27 mouse cellular contexts compared by ENCODE assay signal in genomic region chr6:34216450-34217319, GRCm38 (mm10). TPM values are rescaled to one million over a fixed set of nuclear protein-coding genes. Genes with fewer than 3 reads are reported as not detected.
DNase-seq lines count a peak whose midpoint lies in the region; ATAC-seq lines count a peak whose summit lies in the region.
"Had no signal": no experiment of that assay in that cellular context is flagged by ENCODE, and none has a peak within 500 bp of the region (broad histone marks: within the 10 kb centered on the region; RNA-seq: fewer than 3 reads in every experiment).

No protein-coding gene starts in this region.

- H3K4me1 ChIP-seq in heart, embryonic 13.5 days, result peaks cover 23% of the 10 kb centered on the region
- 0 out of 2 replicates have a peak, but pooled peaks cover 3% of the 10 kb centered on the region for H3K4me1 ChIP-seq in hindbrain, embryonic 14.5 days (replicated peaks; ENCODE audit: control insufficient read depth, insufficient read depth, low read length)
- H3K4me1 ChIP-seq in hindbrain, embryonic 12.5 days, result peaks cover 3% of the 10 kb centered on the region; the same call in 1 of the 2 replicates
- no peaks in the 10 kb centered on the region; the same call in 1 of the 2 replicates for H3K4me1 ChIP-seq in neural tube, embryonic 15.5 days
- H3K4me1 ChIP-seq: embryonic facial prominence, embryonic 12.5 days; limb, embryonic 12.5 days; liver, embryonic 12.5 days; midbrain, embryonic 12.5 days had no signal

- 20% methylated on average over 9 of the region's 9 CpGs for WGBS in heart, embryonic 13.5 days
- 69% methylated on average over 9 of the region's 9 CpGs for WGBS in hindbrain, embryonic 14.5 days
- 62% methylated on average over 9 of the region's 9 CpGs for WGBS in hindbrain, embryonic 12.5 days
- WGBS in neural tube, embryonic 15.5 days, result 47% methylated on average over 9 of the region's 9 CpGs

- H3K9me3 ChIP-seq in heart, embryonic 13.5 days, result no peaks in the 10 kb centered on the region
- no peaks in the 10 kb centered on the region for H3K9me3 ChIP-seq in hindbrain, embryonic 14.5 days (ENCODE audit: control insufficient read depth, low read length)
- H3K9me3 ChIP-seq in hindbrain, embryonic 12.5 days (replicated peaks), result no peaks in the 10 kb centered on the region
- no peaks in the 10 kb centered on the region for H3K9me3 ChIP-seq in neural tube, embryonic 15.5 days (replicated peaks)
- H3K9me3 ChIP-seq: embryonic facial prominence, embryonic 12.5 days; forebrain, embryonic 12.5 days; G1E; limb, embryonic 12.5 days; liver, embryonic 12.5 days; midbrain, embryonic 12.5 days had no signal

- H3K4me2 ChIP-seq in heart, embryonic 13.5 days, result peak overlapping the region; percentile 41
- no peak overlapping the region for H3K4me2 ChIP-seq in hindbrain, embryonic 14.5 days (replicated peaks)
- H3K4me2 ChIP-seq in hindbrain, embryonic 12.5 days (replicated peaks), result no peak overlapping the region
- H3K4me2 ChIP-seq in neural tube, embryonic 15.5 days, result no peak overlapping the region
- H3K4me2 ChIP-seq: embryonic facial prominence, embryonic 12.5 days; forebrain, embryonic 12.5 days; limb, embryonic 12.5 days; liver, embryonic 12.5 days; midbrain, embryonic 12.5 days had no signal

- H3K9ac ChIP-seq in heart, embryonic 13.5 days, result peak overlapping the region; percentile 25; the same call in 1 of the 2 replicates
- no peak overlapping the region for H3K9ac ChIP-seq in hindbrain, embryonic 14.5 days
- H3K9ac ChIP-seq in hindbrain, embryonic 12.5 days, result no peak overlapping the region
- no peak overlapping the region for H3K9ac ChIP-seq in neural tube, embryonic 15.5 days (replicated peaks)
- H3K9ac ChIP-seq: embryonic facial prominence, embryonic 12.5 days; forebrain, embryonic 12.5 days; limb, embryonic 12.5 days; liver, embryonic 12.5 days; midbrain, embryonic 12.5 days had no signal

- peak; percentile 37; the same call in 1 of the 2 replicates for ATAC-seq in heart, embryonic 13.5 days (ENCODE audit: extremely low read depth, insufficient number of reproducible peaks, low FRiP score, low TSS enrichment)
- no peak for ATAC-seq in hindbrain, embryonic 14.5 days (ENCODE audit: low FRiP score)
- ATAC-seq in hindbrain, embryonic 12.5 days (ENCODE audit: low FRiP score), result no peak
- ATAC-seq in common myeloid progenitor, adult 5-6 weeks (replicated peaks; ENCODE audit: low read depth, poor library complexity, severe bottlenecking), result peak; percentile 78
- ATAC-seq in neural tube, embryonic 15.5 days (ENCODE audit: low FRiP score), result no peak
- ATAC-seq: hindbrain, postnatal 0 days; intestine, embryonic 16.5 days; liver, embryonic 12.5 days had no signal

- H3K27me3 ChIP-seq in heart, embryonic 13.5 days (replicated peaks), result no peaks in the 10 kb centered on the region
- H3K27me3 ChIP-seq in hindbrain, embryonic 14.5 days (ENCODE audit: control insufficient read depth, insufficient read depth, low read length), result no peaks in the 10 kb centered on the region
- H3K27me3 ChIP-seq in hindbrain, embryonic 12.5 days, result no peaks in the 10 kb centered on the region
- H3K27me3 ChIP-seq in neural tube, embryonic 15.5 days (replicated peaks), result no peaks in the 10 kb centered on the region
- H3K27me3 ChIP-seq: embryonic facial prominence, embryonic 12.5 days; forebrain, embryonic 12.5 days; midbrain, embryonic 12.5 days had no signal

- H3K36me3 ChIP-seq in heart, embryonic 13.5 days, result no peaks in the 10 kb centered on the region
- no peaks in the 10 kb centered on the region for H3K36me3 ChIP-seq in hindbrain, embryonic 14.5 days (replicated peaks; ENCODE audit: control insufficient read depth, insufficient read depth)
- H3K36me3 ChIP-seq in hindbrain, embryonic 12.5 days, result no peaks in the 10 kb centered on the region
- H3K36me3 ChIP-seq in neural tube, embryonic 15.5 days, result no peaks in the 10 kb centered on the region
- H3K36me3 ChIP-seq: embryonic facial prominence, embryonic 12.5 days; forebrain, embryonic 12.5 days; G1E; limb, embryonic 12.5 days; liver, embryonic 12.5 days; midbrain, embryonic 12.5 days had no signal

- no peak overlapping the region for H3K4me3 ChIP-seq in heart, embryonic 13.5 days
- H3K4me3 ChIP-seq in hindbrain, embryonic 14.5 days (replicated peaks; ENCODE audit: low read length), result no peak overlapping the region
- no peak overlapping the region for H3K4me3 ChIP-seq in hindbrain, embryonic 12.5 days
- H3K4me3 ChIP-seq in neural tube, embryonic 15.5 days (replicated peaks), result no peak overlapping the region
- H3K4me3 ChIP-seq: embryonic facial prominence, embryonic 12.5 days; forebrain, embryonic 12.5 days; layer of hippocampus, adult 2 months; limb, embryonic 12.5 days; liver, embryonic 12.5 days; midbrain, embryonic 12.5 days had no signal

- peak overlapping the region; percentile 70 for H3K27ac ChIP-seq in heart, embryonic 13.5 days (replicated peaks)
- peak overlapping the region; percentile 48; the same call in 1 of the 2 replicates for H3K27ac ChIP-seq in hindbrain, embryonic 14.5 days
- no peak overlapping the region for H3K27ac ChIP-seq in hindbrain, embryonic 12.5 days
- H3K27ac ChIP-seq in neural tube, embryonic 15.5 days (replicated peaks), result 0 out of 2 replicates have a peak overlapping the region, but pooled peaks have one; percentile 33
- H3K27ac ChIP-seq: embryonic facial prominence, embryonic 12.5 days; forebrain, embryonic 12.5 days; hindbrain, postnatal 0 days; layer of hippocampus, adult 2 months; limb, embryonic 12.5 days; liver, embryonic 12.5 days; midbrain, embryonic 12.5 days had no signal

- DNase-seq in heart, adult 11 months, result no peak
- no peak for DNase-seq in hindbrain, embryonic 14.5 days (ENCODE audit: low spot score)
- no peak for DNase-seq in urinary bladder, postnatal 36 days (ENCODE audit: low spot score in 2 of 2)
- DNase-seq: adrenal gland, adult 2 months; cerebellum, adult 11-12 months; cerebellum, postnatal 14 days; gastrocnemius, postnatal 25 days; kidney, adult 9 months; kidney, postnatal 25 days; lung, adult 18-20 months; lung, postnatal 10 days; retina, postnatal 1 day; right cerebral cortex, postnatal 25 days; spleen, adult 18-20 months had no signal

RNA-seq across cellular contexts. Expression of gene Slc35b4, which starts 39.8 kb away (rescaled TPM):
- polyA plus RNA-seq in heart, embryonic 13.5 days (2015; fragmentation: Nextera tagmentation; extraction: Ambion mirVana), result 35.8 and 36.3 TPM in 2 replicates
- polyA plus RNA-seq in hindbrain, embryonic 14.5 days (2014; fragmentation: Nextera tagmentation; extraction: Ambion mirVana), result 46.5 and 51.0 TPM in 2 replicates
- polyA plus RNA-seq in hindbrain, embryonic 12.5 days (2016; fragmentation: Nextera tagmentation; extraction: Ambion mirVana), result 42.9 and 44.6 TPM in 2 replicates
- total RNA-seq in common myeloid progenitor, adult 5-6 weeks (2017), result 28.8 and 29.5 TPM in 2 replicates
- polyA plus RNA-seq in neural tube, embryonic 15.5 days (2015; fragmentation: Nextera tagmentation; extraction: Ambion mirVana), result 39.4 and 47.8 TPM in 2 replicates

Comparison
In these comparisons a context has a peak if more than half of its experiments do, and no peak if none do; other contexts are left out.
1. ATAC-seq: peak in heart, embryonic 13.5 days (single experiment) and common myeloid progenitor, adult 5-6 weeks (single experiment); none in hindbrain, embryonic 14.5 days (single experiment), hindbrain, embryonic 12.5 days (single experiment) and neural tube, embryonic 15.5 days (single experiment).